Mouse (Mus musculus): Measurements from ENCODE around the gene Inpp4b.

Inpp4b gene

DNA sequence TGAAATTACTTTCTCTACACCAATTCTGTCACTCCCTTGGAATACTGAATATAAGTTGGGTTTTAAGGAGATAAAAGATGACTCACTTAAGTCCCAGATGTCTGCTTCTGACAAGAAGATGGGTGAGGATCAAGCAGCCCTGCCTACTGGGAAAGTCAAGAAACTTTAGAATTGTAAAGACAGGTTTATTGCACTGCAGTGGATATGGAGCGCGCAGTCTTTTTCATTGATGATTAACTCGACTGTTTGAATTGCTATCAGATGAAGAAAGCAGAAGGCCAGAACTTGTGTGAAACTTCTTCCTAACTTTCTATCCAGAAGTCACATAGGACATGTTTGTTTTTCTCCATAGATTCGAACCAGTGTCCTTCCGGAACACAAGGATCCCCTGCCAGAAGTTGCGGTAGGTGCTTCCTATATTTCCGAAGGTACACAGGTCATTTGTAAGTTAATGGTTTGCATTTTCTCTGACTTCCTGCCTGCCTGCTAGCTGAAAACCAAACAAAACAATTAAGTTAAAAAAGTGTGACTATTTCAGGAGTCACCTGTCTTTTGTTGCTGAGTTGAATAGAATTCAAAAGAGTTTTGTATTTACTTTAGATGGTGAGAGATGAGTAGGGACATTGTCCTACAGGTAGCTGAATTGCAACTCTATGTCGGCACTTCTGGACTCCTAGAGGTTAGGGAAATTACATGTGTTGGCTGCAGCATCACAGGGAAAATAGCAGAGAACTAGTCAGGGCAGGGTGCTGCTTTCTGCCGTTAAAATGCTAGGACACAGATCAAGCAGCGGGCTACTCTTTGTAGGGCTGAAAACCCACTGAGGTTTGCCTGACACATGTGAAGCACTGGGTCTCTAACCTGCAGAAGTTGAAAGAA, 502.0 kb downstream of the Inpp4b start:
- DNase-seq (ENCODE audit: low read depth) = no peak

DNA sequence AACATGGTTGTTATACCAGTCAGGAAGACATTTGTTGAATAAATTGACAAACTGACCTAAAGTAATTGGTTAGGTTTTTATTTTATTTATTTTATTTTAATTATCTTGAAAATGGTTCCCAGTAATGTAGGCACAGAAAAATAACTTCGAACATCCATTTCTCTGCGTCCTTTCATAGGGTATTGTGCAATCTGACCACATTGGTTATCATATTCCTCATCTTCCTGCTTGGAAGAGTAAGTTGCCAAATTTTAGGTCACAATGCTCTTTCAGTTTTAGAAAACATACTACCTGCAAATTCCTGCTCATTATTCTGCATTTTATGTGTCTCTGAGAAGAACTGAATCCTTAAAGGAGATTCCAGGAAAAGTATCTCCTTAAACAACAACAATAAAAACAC, 505.6 kb downstream of the Inpp4b start:
- DNase-seq (ENCODE audit: low read depth) = no peak

DNA sequence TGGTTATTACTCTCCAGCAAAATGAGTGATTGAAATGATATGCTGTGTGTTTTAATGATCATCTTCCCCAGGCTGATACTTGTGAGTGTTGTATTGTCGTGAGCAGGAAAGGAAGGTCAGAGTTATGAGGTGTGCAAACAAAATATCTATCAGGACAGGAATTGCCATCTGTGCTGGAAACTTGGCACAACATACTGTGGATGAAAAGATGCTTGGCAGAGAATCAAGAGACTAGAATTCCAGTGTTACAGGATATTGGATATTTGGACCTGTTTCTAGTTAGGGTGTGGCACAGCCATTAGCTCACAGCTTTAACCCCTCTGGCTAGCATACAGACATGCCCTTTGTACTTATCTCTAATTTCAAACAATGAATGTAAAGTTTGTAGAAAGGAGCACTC, 507.6 kb downstream of the Inpp4b start:
- no peak for DNase-seq (ENCODE audit: low read depth)

GRCm38 (mm10) chr8:81853184-81853583, 510.8 kb downstream of the Inpp4b start:
- no peak for DNase-seq (ENCODE audit: low read depth)

- no peak for DNase-seq (ENCODE audit: low read depth)
Measured at GRCm38 (mm10) chr8:81854543-81854942, 512.2 kb downstream of the Inpp4b start.

- DNase-seq (ENCODE audit: low read depth) = no peak
Measured at GRCm38 (mm10) chr8:81855009-81855408, 512.7 kb downstream of the Inpp4b start.

- no peak for DNase-seq (ENCODE audit: low read depth)
Measured at GRCm38 (mm10) chr8:81856120-81856519, 513.8 kb downstream of the Inpp4b start.

- no peak for DNase-seq (ENCODE audit: low read depth)
Measured at GRCm38 (mm10) chr8:81856608-81857007, 514.3 kb downstream of the Inpp4b start.

- no peak for DNase-seq (ENCODE audit: low read depth)
Measured at GRCm38 (mm10) chr8:81858393-81858792, 516.0 kb downstream of the Inpp4b start.

DNA sequence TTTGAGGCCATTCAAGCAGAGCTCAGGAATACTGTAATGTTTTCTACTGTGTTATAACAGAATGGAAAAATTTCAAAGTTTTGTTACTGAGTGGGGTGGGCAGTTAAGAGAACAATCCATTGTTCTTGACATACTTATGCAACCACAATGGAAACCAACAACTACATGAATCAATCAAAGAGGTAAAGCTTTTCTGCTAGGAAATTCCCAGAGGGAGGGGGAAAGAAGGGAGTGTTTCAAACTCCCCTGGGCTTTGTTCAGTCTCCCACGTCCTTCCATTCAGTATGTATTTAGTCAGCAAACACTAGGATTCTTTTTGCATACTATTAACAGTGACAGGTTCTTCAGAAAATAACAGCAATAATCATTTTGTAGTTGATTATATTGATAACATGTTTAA, 517.4 kb downstream of the Inpp4b start:
- DNase-seq (ENCODE audit: low read depth) = no peak

GRCm38 (mm10) chr8:81861311-81861710, 519.0 kb downstream of the Inpp4b start:
- no peak for DNase-seq (ENCODE audit: low read depth)

DNA sequence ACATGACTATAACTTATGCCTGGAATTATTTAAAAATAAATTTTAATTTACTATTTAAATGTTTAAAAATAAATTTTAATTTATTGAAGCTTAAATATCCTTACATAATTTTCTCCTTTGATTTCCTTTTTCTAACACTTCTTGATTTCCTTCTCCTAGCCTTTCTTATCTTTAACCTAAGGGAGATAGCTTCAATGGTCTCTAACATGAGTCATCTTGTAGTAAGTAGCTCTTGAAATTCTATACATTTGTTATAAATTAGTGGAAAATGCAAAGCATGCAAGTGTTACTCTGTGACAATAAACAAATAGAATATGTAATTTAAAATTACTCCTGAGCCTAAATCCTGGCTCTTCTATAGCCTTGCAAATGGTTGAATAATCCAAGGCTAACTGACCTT, 520.4 kb downstream of the Inpp4b start:
- DNase-seq (ENCODE audit: low read depth) = no peak

DNA sequence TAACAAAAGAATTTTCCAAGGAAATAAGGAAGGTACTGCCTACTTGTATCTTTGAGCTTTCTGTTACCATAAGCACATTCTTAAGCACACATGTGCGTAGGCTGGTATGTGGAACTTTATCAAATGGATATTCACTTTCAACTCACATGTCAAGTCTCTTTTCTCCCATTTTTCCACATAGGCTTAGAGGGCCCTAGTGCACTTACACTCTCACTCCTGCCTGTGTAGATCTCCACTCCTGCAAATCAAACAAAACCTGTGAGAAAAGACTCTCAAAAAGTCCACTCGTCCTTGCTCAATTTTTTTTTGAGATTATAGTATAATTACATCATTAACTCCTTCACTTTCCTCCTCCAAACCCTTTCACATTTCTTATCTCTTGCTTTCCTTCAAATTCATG, 522.0 kb downstream of the Inpp4b start:
- DNase-seq (ENCODE audit: low read depth) = no peak

- no peak for DNase-seq (ENCODE audit: low read depth)
Measured at GRCm38 (mm10) chr8:81865664-81866063, 523.3 kb downstream of the Inpp4b start.

DNA sequence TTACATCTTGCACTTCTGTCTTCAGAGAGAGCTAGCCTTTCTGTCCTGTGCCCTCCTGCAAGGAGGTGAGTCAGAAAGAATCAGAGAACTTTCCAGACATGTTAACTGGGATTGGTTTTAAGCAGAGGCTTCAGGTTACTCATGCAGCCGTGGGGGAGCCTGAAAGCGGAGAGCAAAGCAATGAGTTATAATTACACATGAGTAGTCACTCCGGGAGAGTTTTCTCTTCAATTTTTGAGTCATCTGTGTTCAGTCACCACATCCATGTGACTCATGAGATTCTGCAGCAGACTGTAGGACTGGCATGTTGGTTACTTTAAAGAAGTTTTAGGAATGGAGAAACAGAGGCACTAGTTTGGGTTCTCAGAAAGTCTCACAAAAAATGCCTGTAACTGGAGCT, 524.7 kb downstream of the Inpp4b start:
- DNase-seq (ENCODE audit: low read depth) = no peak

GRCm38 (mm10) chr8:81870466-81870865, 528.1 kb downstream of the Inpp4b start:
- DNase-seq (ENCODE audit: low read depth) = no peak

GRCm38 (mm10) chr8:81880071-81880470, 537.7 kb downstream of the Inpp4b start:
- DNase-seq (ENCODE audit: low read depth) = no peak

- DNase-seq (ENCODE audit: low read depth) = no peak
Measured at GRCm38 (mm10) chr8:81884195-81884594, 541.8 kb downstream of the Inpp4b start.

GRCm38 (mm10) chr8:81888843-81889242, 546.5 kb downstream of the Inpp4b start:
- no peak for DNase-seq (ENCODE audit: low read depth)

GRCm38 (mm10) chr8:81893292-81893691, 550.9 kb downstream of the Inpp4b start:
- no peak for DNase-seq (ENCODE audit: low read depth)

DNA sequence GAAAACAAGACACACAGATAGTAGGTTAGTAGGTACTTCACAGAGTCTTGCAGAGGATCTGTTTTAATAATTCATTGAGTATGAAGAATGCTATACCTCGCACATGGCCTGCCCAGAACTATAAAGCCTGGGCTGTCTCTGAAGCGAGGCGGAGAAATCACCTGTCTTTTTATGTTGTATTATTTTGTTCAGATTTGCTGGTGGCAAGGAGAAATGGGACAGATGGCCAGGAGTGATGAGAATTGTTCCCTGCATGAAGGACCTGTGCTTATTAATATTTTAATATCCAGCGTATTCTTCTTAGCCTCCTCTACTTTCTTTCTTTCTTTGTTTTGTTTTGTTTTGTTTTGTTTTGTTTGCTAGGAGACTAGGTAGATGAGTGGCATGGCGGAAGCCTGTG, 604.5 kb downstream of the Inpp4b start:
- DNase-seq (ENCODE audit: low read depth) = no peak

GRCm38 (mm10) chr8:81953101-81953500, 610.7 kb downstream of the Inpp4b start:
- DNase-seq (ENCODE audit: low read depth) = no peak

GRCm38 (mm10) chr8:81985128-81985665, 642.8 kb downstream of the Inpp4b start:
- no peak for DNase-seq (ENCODE audit: low read depth)

DNA sequence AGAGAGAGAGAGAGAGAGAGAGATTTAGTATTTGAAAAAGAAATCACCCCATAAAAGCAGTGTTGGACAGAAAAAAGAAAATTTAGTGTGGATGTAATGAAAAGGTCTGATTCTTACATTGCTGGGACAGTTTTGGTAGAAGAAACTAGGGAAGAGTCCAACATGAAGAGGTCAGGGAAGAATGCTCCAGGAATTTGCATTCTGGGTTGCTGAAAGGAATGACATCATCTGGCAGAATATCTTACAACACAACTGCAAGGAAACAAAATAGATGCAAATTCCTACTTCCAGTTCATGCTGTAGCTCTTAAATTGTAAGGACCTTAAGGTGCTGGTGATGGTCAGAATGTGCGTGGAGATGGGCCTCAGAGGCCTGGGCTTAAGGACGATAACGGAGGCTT, 650.6 kb downstream of the Inpp4b start:
- DNase-seq (ENCODE audit: low read depth) = no peak

All from c-Kit-positive CD71-positive TER-119-negative erythroid progenitor cells, embryonic 14.5 days (primary cell).